Mouse (Mus musculus) C2C12 (cell line): ENCODE data around the gene Npc2. TPM values are rescaled to one million over a fixed set of nuclear protein-coding genes. Genes with fewer than 3 reads are reported as not detected.

Experiments used
- H3K27me3 ChIP-seq: one replicate; pipeline ENCODE4 v1.6.1; 2011; ENCODE audit not compliant: control insufficient read depth, insufficient read depth, insufficient read length
- H3K36me3 ChIP-seq: one replicate; pipeline ENCODE4 v1.6.1; 2011; ENCODE audit not compliant: control insufficient read depth, insufficient read depth
- H3K4me3 ChIP-seq: one replicate; pipeline ENCODE4 v1.5.1; 2011; ENCODE audit warnings: mild to moderate bottlenecking, control low read depth; ENCODE audit not compliant: poor library complexity, insufficient read depth, severe bottlenecking
- H3K79me2 ChIP-seq: one replicate; pipeline ENCODE4 v1.6.1; 2011; ENCODE audit not compliant: control insufficient read depth, insufficient read depth
- H3K79me3 ChIP-seq: one replicate; pipeline ENCODE4 v1.6.1; 2011; ENCODE audit warnings: low read depth, control low read depth
- H3ac ChIP-seq: one replicate; pipeline ENCODE3; 2011; ENCODE audit warnings: low read depth; ENCODE audit not compliant: control insufficient read depth, insufficient read length
- CEBPB ChIP-seq: IDR thresholded peaks from one replicate; pipeline ENCODE4 v1.6.1; 2011; ENCODE audit warnings: low read depth, mild to moderate bottlenecking, control low read depth, moderate library complexity
- CTCF ChIP-seq: IDR thresholded peaks from one replicate; pipeline ENCODE4 v1.5.1; 2011; ENCODE audit not compliant: control insufficient read depth, insufficient read depth, insufficient read length
- FOSL1 ChIP-seq: IDR thresholded peaks from one replicate; pipeline ENCODE4 v1.8.0; 2011; ENCODE audit warnings: mild to moderate bottlenecking, low read length; ENCODE audit not compliant: poor library complexity, insufficient read depth, severe bottlenecking
- MAX ChIP-seq: IDR thresholded peaks from one replicate; pipeline ENCODE4 v1.6.1; 2011; ENCODE audit warnings: mild to moderate bottlenecking, control low read depth
- MYOD1 ChIP-seq: IDR thresholded peaks from one replicate; pipeline ENCODE4 v1.6.1; 2011; ENCODE audit warnings: low read depth; ENCODE audit not compliant: control insufficient read depth, insufficient read length
- MYOG ChIP-seq: IDR thresholded peaks from one replicate; pipeline ENCODE4 v1.6.1; 2011; ENCODE audit not compliant: control insufficient read depth, insufficient read length; ENCODE audit errors: extremely low read depth
- USF1 ChIP-seq: IDR thresholded peaks from one replicate; pipeline ENCODE4 v1.6.1; 2011; ENCODE audit warnings: low read depth, mild to moderate bottlenecking, control low read depth, moderate library complexity
- polyA plus RNA-seq: library from polyadenylated mRNA; unstranded; fragments of >200 nt; fragmentation: generic; extraction: Trizol; gene quantifications from one replicate; pipeline ENCODE4 v1.2.1, GENCODE M21; 2012; ENCODE audit warnings: missing spikeins

Gene Npc2
- polyA plus RNA-seq, 1 experiment, result 226 TPM

DNA sequence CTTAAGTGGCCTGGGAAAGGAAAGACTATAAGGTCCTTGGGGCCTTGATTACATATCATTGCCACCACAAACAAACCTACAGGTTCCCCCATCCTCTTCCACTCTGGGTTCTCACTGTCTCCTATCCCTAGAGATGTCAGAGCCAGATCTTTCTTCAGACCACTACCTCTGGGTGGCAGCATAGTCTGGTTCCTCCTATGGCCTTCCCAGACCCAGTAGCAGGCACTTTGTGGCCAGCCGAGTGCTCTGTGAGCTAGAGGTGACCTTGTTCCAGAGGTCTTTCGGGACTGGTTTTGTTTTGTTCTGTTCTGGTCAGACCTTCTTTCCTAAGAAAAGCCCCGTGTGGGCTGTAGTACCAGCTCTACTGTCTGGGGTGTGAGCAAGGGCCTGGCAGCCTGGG lies 39.1 kb upstream of the Npc2 start:
- Histone ChIP-seq H3K36me3 (peaks cover 17% of the 10 kb centered on the region), H3ac (no peak overlapping the region), H3K27me3 (no peaks in the 10 kb centered on the region), H3K79me3 (no peaks in the 10 kb centered on the region), H3K79me2 (no peaks in the 10 kb centered on the region), H3K4me3 (no peak overlapping the region)
- TF ChIP-seq CTCF (peak; percentile 58), USF1 (no peak), MYOD1 (no peak)

DNA sequence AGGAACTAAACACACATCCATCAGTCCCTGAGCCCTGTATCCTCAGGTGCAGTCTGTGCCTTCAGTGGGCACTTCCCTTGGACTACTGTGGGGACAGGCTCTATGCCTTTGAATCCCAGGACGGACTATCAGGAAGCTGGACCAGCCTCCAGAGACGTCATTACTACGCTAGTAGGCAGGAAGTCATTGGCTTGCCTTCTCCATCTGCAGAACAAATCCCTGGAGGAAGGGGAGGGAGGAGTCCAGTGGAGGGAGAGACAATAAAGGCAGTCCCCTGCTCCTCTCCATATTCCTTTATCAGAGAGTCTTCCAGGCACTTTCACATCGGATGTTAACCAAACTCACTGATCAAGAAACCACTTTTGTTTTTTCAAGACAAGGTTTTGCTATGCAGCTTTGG lies 38.6 kb upstream of the Npc2 start:
- H3K79me3 ChIP-seq, result no peaks in the 10 kb centered on the region
- no peak overlapping the region for H3K4me3 ChIP-seq
- no peaks in the 10 kb centered on the region for H3K79me2 ChIP-seq
- H3K27me3 ChIP-seq, result no peaks in the 10 kb centered on the region
- H3K36me3 ChIP-seq, result peaks cover 22% of the 10 kb centered on the region
- H3ac ChIP-seq, result no peak overlapping the region
- TF ChIP-seq MAX (no peak), FOSL1 (no peak), MYOG (no peak), MYOD1 (no peak), CTCF (no peak), USF1 (no peak), CEBPB (no peak)

DNA sequence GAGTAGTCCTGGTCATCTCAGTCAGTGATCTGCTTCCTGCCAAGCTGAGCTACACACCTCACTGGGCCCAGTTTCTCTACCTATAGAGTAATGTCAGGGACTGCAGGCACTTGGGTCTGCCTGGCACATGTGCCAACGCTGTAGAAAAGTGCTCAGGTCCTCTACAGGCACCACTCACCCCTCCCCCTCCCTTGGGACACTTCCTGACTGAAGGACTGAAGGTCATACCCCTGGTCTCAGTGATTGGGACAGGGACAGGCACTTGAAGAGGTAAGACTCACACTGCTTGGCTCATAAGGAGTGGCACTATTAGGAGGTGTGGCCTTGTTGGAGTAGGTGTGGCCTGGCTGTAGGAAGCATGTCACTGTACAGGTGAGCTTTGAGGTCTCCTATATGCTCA lies 37.9 kb upstream of the Npc2 start:
- Histone ChIP-seq H3K79me3 (no peaks in the 10 kb centered on the region), H3K36me3 (peaks cover 25% of the 10 kb centered on the region), H3K27me3 (no peaks in the 10 kb centered on the region), H3ac (no peak overlapping the region), H3K79me2 (no peaks in the 10 kb centered on the region), H3K4me3 (no peak overlapping the region)
- TF ChIP-seq USF1, result no peak
- TF ChIP-seq MAX, result no peak
- no peak for TF ChIP-seq MYOD1
- TF ChIP-seq FOSL1, result no peak
- TF ChIP-seq CTCF, result no peak
- no peak for TF ChIP-seq CEBPB
- no peak for TF ChIP-seq MYOG

DNA sequence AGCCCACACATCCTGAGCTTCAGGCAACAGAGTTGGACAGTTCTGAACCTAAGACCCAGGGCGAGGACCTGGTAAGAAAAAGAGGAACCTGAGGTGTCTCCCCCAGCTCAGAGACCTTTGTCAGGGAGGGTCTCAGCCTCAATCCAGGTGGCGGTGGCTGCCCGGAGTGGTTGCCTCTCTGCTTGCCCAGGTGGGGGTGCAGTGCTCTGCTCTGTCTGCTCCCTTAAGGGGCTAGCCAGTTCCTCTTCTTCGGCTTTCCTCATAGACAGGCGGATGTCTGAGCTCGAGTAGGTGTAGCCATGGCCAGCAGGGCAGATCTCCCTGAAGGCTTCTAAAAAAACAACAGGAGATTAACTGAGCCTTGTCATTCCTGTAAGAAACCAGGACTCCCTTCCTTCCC lies 36.1 kb upstream of the Npc2 start:
- no peak overlapping the region for H3K4me3 ChIP-seq
- H3K27me3 ChIP-seq, result no peaks in the 10 kb centered on the region
- no peaks in the 10 kb centered on the region for H3K79me3 ChIP-seq
- H3ac ChIP-seq, result no peak overlapping the region
- no peaks in the 10 kb centered on the region for H3K79me2 ChIP-seq
- no peak for TF ChIP-seq CEBPB
- no peak for TF ChIP-seq FOSL1
- TF ChIP-seq MAX, result no peak
- TF ChIP-seq CTCF, result no peak
- TF ChIP-seq USF1, result no peak
- no peak for TF ChIP-seq MYOD1
- no peak for TF ChIP-seq MYOG
- H3K36me3 ChIP-seq, result peaks cover 28% of the 10 kb centered on the region

DNA sequence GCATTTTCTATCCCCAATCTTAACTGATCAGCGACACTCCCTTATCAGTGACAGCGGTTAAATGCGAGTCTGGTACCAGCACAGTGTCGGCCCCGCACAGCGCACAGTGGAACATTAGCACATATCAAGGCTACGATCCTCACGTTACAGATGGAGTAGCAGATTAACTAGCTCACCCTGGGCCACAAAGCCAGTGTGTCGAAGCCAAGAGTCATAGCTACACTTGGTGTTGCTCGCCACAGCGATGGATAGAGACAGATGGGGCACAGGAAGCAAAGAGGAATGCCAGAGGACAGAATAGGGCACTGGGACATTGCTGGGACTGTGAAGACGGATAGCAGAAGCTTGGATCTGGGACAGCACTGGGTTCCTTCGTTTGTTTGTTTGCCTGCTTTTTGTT lies 34.4 kb upstream of the Npc2 start:
- Histone ChIP-seq H3K79me2 (no peaks in the 10 kb centered on the region), H3K79me3 (no peaks in the 10 kb centered on the region), H3K36me3 (peaks cover 39% of the 10 kb centered on the region), H3K4me3 (no peak overlapping the region), H3K27me3 (no peaks in the 10 kb centered on the region), H3ac (no peak overlapping the region)
- no peak for TF ChIP-seq MYOG
- TF ChIP-seq CTCF, result no peak
- no peak for TF ChIP-seq MYOD1
- TF ChIP-seq FOSL1, result no peak
- no peak for TF ChIP-seq MAX
- TF ChIP-seq USF1, result no peak
- TF ChIP-seq CEBPB, result no peak

DNA sequence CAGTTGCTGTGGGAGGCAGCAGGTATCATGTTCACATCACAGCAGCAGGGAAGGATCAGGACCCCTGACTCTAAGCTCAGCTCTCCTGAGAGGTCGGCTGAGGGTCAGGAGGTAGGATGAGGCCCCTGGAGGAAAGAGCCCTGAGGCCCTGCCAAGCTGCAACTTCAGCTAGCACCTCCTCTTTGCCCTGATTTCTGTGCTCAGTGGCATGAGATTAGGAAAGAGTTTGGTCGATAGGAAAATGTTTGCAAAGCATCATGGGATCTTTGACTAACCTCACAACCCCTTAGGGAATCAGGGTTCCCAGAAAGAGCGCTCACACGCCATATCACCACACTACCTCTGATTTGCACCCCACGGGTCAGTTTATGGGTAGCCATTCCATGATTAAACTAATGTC lies 33.8 kb upstream of the Npc2 start:
- no peaks in the 10 kb centered on the region for H3K27me3 ChIP-seq
- TF ChIP-seq CTCF (no peak), MYOD1 (no peak), MYOG (no peak), CEBPB (no peak)
- H3K79me3 ChIP-seq, result no peaks in the 10 kb centered on the region
- no peaks in the 10 kb centered on the region for H3K79me2 ChIP-seq
- no peak overlapping the region for H3ac ChIP-seq
- peaks cover 43% of the 10 kb centered on the region for H3K36me3 ChIP-seq
- no peak overlapping the region for H3K4me3 ChIP-seq

DNA sequence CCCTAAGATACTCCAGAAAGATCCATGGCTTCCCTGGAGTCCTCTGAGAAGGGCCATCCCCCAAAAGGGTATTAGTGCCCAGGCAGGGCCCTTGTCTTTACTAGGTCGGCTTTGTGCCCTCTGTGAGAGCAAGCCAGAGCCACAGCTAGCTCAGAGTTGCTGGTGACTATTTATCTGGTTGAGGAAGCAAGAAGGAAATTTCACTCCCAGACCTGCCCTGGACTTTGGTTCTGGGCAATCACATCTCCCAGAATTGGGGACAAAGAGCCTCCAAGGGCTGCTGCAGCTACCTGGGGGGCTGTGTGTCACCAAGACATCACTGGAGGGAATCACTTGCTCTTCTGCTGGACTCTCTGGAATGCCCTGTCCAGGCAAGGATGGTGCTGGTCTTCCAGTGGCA lies 33.1 kb upstream of the Npc2 start:
- H3ac ChIP-seq, result no peak overlapping the region
- H3K27me3 ChIP-seq, result no peaks in the 10 kb centered on the region
- no peaks in the 10 kb centered on the region for H3K79me2 ChIP-seq
- no peak overlapping the region for H3K4me3 ChIP-seq
- peaks cover 49% of the 10 kb centered on the region for H3K36me3 ChIP-seq
- TF ChIP-seq MYOD1 (no peak), USF1 (no peak), CEBPB (no peak), MYOG (no peak), FOSL1 (no peak), CTCF (no peak), MAX (no peak)
- no peaks in the 10 kb centered on the region for H3K79me3 ChIP-seq
